Comparison of ENCODE assay signal across 24 mouse cellular contexts in genomic region chr11:45750249-45750648, GRCm38 (mm10).
"Had no signal": no experiment of that assay in that cellular context is flagged by ENCODE, and none has a peak within 500 bp of the region (broad histone marks: within the 10 kb centered on the region; RNA-seq: fewer than 3 reads in every experiment).

No protein-coding gene starts in this region.

- H3K9ac ChIP-seq: heart, embryonic 13.5 days; heart, embryonic 15.5 days; hindbrain, embryonic 13.5 days; hindbrain, embryonic 15.5 days; kidney, embryonic 15.5 days; limb, embryonic 13.5 days; limb, embryonic 15.5 days had no signal

- ATAC-seq: hindbrain, postnatal 0 days; intestine, embryonic 16.5 days had no signal

- H3K36me3 ChIP-seq: heart, embryonic 13.5 days; heart, embryonic 15.5 days; hindbrain, embryonic 13.5 days; hindbrain, embryonic 15.5 days; kidney, embryonic 15.5 days; limb, embryonic 13.5 days; limb, embryonic 15.5 days had no signal

- H3K9me3 ChIP-seq: heart, embryonic 13.5 days; heart, embryonic 15.5 days; hindbrain, embryonic 13.5 days; hindbrain, embryonic 15.5 days; kidney, embryonic 15.5 days; limb, embryonic 13.5 days; limb, embryonic 15.5 days had no signal

- H3K4me3 ChIP-seq: heart, embryonic 13.5 days; heart, embryonic 15.5 days; hindbrain, embryonic 13.5 days; hindbrain, embryonic 15.5 days; kidney, embryonic 15.5 days; limb, embryonic 13.5 days; limb, embryonic 15.5 days had no signal

- DNase-seq: gastrocnemius, postnatal 14 days; gastrocnemius, postnatal 36 days; heart, postnatal 14 days; heart, postnatal 36 days; kidney, adult 11 months; kidney, adult 2 months; kidney, adult 9 months; kidney, postnatal 14 days; kidney, postnatal 36 days; layer of hippocampus, adult 9-11 months; layer of hippocampus, postnatal 36 days; left cerebral cortex, postnatal 4 days had no signal

- H3K4me2 ChIP-seq: heart, embryonic 11.5 days; heart, embryonic 13.5 days; heart, embryonic 15.5 days; hindbrain, embryonic 13.5 days; hindbrain, embryonic 15.5 days; kidney, embryonic 15.5 days; limb, embryonic 13.5 days; limb, embryonic 15.5 days; liver, embryonic 11.5 days had no signal

- H3K4me1 ChIP-seq: heart, embryonic 13.5 days; heart, embryonic 15.5 days; hindbrain, embryonic 13.5 days; hindbrain, embryonic 15.5 days; kidney, embryonic 15.5 days had no signal

- H3K27me3 ChIP-seq: heart, embryonic 13.5 days; heart, embryonic 15.5 days; hindbrain, embryonic 13.5 days; hindbrain, embryonic 15.5 days; kidney, embryonic 15.5 days; limb, embryonic 13.5 days; limb, embryonic 15.5 days had no signal

- H3K27ac ChIP-seq: heart, embryonic 13.5 days; heart, embryonic 15.5 days; hindbrain, embryonic 13.5 days; hindbrain, embryonic 15.5 days; hindbrain, postnatal 0 days; kidney, embryonic 15.5 days; kidney, postnatal 0 days; limb, embryonic 13.5 days; limb, embryonic 15.5 days had no signal
